Mouse (Mus musculus) hindbrain, embryonic 14.5 days (tissue): ENCODE measurements at regions not wholly inside any gene's neighbourhood (a gene's known extent, or its start where the extent isn't known, plus 50 kb on each side); places are given as distances from the start of the nearest gene placed in this dataset.

ENCODE experiments used
- ATAC-seq: fragments of 200-750 bp; cut with Nextera tagmentation; 2 replicates; pipeline ENCODE4 v1.8.0; 2017; ENCODE audit warnings: moderate number of reproducible peaks, mild to moderate bottlenecking, moderate TSS enrichment, moderate library complexity; ENCODE audit not compliant: low FRiP score
- DNase-seq: peaks from one replicate; pipeline ENCODE4 v3.0.0-alpha.2; 2015; ENCODE audit warnings: low spot score
- H3K27ac ChIP-seq: fragments of 300-500 bp; sonication (generic); 2 replicates; pipeline ENCODE4 v1.5.1; 2014; ENCODE audit warnings: mild to moderate bottlenecking, moderate library complexity
- H3K27me3 ChIP-seq: fragments of 300-500 bp; sonication (generic); 2 replicates; pipeline ENCODE4 v1.6.1; 2014; ENCODE audit warnings: mild to moderate bottlenecking, low read length, mixed read lengths; ENCODE audit not compliant: control insufficient read depth, insufficient read depth
- H3K36me3 ChIP-seq: fragments of 300-500 bp; sonication (generic); replicated peaks from 2 replicates; pipeline ENCODE4 v1.6.1; 2014; ENCODE audit not compliant: control insufficient read depth, insufficient read depth
- H3K4me1 ChIP-seq: fragments of 300-500 bp; sonication (generic); replicated peaks from 2 replicates; pipeline ENCODE4 v1.6.1; 2014; ENCODE audit warnings: antibody characterized with exemption, low read length, mixed read lengths; ENCODE audit not compliant: control insufficient read depth, insufficient read depth
- H3K4me2 ChIP-seq: fragments of 300-500 bp; sonication (generic); replicated peaks from 2 replicates; pipeline ENCODE4 v1.6.1; 2014; ENCODE audit warnings: mild to moderate bottlenecking, moderate library complexity
- H3K4me3 ChIP-seq: fragments of 300-500 bp; sonication (generic); replicated peaks from 2 replicates; pipeline ENCODE4 v1.5.1; 2014; ENCODE audit warnings: mild to moderate bottlenecking, low read length
- H3K9ac ChIP-seq: fragments of 300-500 bp; sonication (generic); 2 replicates; pipeline ENCODE4 v1.6.1; 2014
- H3K9me3 ChIP-seq: fragments of 300-500 bp; sonication (generic); 2 replicates; pipeline ENCODE4 v1.6.1; 2016; ENCODE audit warnings: low read length; ENCODE audit not compliant: control insufficient read depth
- WGBS: fragments of 180-500 bp; shearing (Covaris S2); extraction: QIAGEN DNeasy Blood & Tissue Kit; methylation state at CpG from one replicate; pipeline ENCODE4 v1.1.7; 2014; 5-methylcytosine and 5-hydroxymethylcytosine counted together

GRCm38 (mm10) chr7:35977986-35978385, 175.2 kb upstream of the Zfp507 start:
- no peak for ATAC-seq
- WGBS, result 90% methylated on average over 9 of the region's 9 CpGs

DNA sequence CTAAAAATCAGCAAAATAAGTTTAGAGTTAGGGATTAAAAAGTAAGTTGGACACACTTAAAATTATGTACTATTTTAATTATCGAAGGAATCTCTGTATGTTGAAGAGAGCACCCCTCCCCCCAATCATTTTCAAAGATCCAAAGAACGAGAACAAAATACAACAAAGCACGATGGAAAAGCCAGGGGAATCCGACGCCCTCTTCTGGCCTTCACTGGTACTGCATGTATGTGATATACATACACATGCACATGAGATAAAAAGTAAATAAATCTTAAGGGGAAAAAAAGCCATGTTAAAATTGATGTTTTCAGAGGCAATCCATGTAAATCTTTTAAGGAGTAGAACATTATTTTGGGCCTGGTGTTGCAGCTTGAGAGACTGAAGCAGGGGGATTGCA, 155.9 kb upstream of the Zfp507 start:
- Histone ChIP-seq H3K9ac (no peak overlapping the region), H3K27me3 (no peaks in the 10 kb centered on the region), H3K27ac (no peak overlapping the region), H3K4me1 (no peaks in the 10 kb centered on the region), H3K4me2 (no peak overlapping the region), H3K9me3 (no peaks in the 10 kb centered on the region), H3K4me3 (no peak overlapping the region), H3K36me3 (no peaks in the 10 kb centered on the region)
- ATAC-seq (no peak), DNase-seq (no peak)
- WGBS, result 17% methylated on average over 5 of the region's 5 CpGs

More at GRCm38 (mm10) chr7:35977986-35978385, 175.2 kb upstream of the Zfp507 start:
- H3K36me3 ChIP-seq, result no peaks in the 10 kb centered on the region
- DNase-seq, result no peak
- no peak overlapping the region for H3K4me2 ChIP-seq
- no peaks in the 10 kb centered on the region for H3K27me3 ChIP-seq
- no peaks in the 10 kb centered on the region for H3K4me1 ChIP-seq
- no peak overlapping the region for H3K4me3 ChIP-seq
- H3K9me3 ChIP-seq, result no peaks in the 10 kb centered on the region
- H3K27ac ChIP-seq, result no peak overlapping the region
- no peak overlapping the region for H3K9ac ChIP-seq

DNA sequence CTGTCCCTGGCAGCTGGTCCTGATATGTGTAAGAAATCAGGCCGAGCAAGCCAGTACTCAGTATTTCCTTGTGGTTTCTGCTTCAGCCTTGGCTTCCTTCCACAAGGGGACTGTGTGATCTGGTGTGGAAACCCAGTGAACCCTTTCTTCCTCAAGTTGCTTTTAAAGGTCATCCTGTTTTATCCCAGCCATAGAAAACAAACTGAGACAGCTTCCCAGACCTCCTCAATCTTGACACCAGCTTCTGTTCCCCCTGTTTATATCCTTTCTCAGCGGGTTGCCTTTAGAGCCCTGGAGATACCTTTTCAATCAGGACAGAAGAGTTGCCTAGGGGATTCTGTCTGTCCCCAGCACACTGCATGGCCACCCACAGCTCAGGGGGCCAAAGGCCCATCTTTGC, 155.2 kb upstream of the Zfp507 start:
- 4% methylated on average over 2 of the region's 2 CpGs for WGBS
- Histone ChIP-seq H3K4me1 (no peaks in the 10 kb centered on the region), H3K4me3 (no peak overlapping the region), H3K27ac (no peak overlapping the region), H3K9ac (no peak overlapping the region), H3K9me3 (no peaks in the 10 kb centered on the region), H3K36me3 (no peaks in the 10 kb centered on the region), H3K4me2 (no peak overlapping the region), H3K27me3 (no peaks in the 10 kb centered on the region)
- ATAC-seq, result peak; percentile 55; the same call in 1 of the 2 replicates
- DNase-seq, result no peak

DNA sequence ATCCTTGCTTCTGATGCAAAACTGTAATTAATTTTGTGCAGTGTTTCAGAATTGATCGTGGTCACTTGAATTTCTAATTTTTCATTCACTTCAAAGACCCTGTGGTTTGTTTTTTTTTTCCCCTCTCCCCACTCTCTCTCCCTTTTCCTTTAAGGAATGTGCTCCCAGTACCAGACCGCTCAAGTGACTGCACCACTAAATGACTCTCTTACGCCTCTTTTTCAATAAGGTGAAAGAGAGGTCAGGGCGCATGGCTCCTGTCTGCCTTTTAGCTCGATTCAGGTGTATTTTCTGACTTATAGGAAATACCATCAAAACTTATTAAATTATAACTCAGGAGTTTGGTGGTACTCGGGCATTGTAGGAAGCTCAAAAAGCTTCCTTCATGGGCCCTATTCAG, 146.0 kb upstream of the Zfp507 start:
- peak; percentile 27 for DNase-seq
- H3K4me1 ChIP-seq, result peaks cover 14% of the 10 kb centered on the region
- no peaks in the 10 kb centered on the region for H3K36me3 ChIP-seq
- H3K9me3 ChIP-seq, result no peaks in the 10 kb centered on the region
- ATAC-seq, result no peak
- H3K4me3 ChIP-seq, result no peak overlapping the region
- no peak overlapping the region; the same call in 1 of the 2 replicates for H3K9ac ChIP-seq
- no peak overlapping the region for H3K27ac ChIP-seq
- peak overlapping the region; percentile 46 for H3K4me2 ChIP-seq
- H3K27me3 ChIP-seq, result no peaks in the 10 kb centered on the region
- WGBS, result 12% methylated on average over 6 of the region's 6 CpGs

DNA sequence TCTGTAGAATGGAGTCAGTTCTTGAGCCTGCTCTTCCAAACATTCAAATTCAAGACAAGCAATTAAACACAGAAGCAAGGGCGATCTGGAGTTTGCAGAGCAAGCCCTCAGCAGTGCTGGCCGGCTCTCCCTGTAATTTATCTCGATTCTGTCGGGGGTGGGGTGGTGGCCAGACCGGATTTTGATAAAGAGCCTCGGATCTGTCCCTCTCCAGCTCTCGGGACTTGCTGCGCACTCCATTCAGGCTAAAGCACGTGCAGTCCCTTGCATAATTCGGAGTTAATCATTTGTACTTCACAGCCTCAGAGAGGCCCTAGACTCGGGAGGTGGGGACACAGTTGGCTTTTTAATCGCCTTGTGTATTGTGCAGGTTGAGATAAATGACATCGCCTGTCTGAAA, 145.6 kb upstream of the Zfp507 start:
- Histone ChIP-seq H3K27ac (no peak overlapping the region), H3K9me3 (no peaks in the 10 kb centered on the region), H3K4me3 (no peak overlapping the region), H3K27me3 (no peaks in the 10 kb centered on the region), H3K36me3 (no peaks in the 10 kb centered on the region), H3K4me1 (peaks cover 14% of the 10 kb centered on the region), H3K4me2 (peak overlapping the region; percentile 46), H3K9ac (no peak overlapping the region; the same call in 1 of the 2 replicates)
- 1% methylated on average over 13 of the region's 13 CpGs for WGBS
- DNase-seq (peak; percentile 27), ATAC-seq (0 out of 2 replicates have a peak, but pooled peaks have one; percentile 27)

DNA sequence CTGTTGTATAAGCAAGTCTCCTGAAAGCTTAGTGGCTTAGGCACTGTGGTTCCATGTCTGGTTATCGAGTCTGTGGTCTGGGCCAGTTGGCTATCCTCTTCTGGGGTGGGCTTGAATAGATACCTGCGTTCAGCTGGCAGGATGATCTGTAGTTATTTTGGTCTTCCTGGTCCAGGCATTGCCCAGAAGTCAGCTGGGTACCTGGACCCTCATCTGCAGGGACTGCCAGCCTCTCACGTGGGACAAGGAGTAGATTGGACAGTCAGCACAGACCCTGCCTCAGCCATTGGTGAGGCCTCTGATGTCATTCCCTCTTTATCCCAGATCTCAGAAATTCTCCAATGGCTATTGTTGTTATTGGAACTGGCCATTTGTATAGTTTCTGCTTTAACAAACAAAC, 138.3 kb upstream of the Zfp507 start:
- H3K4me2 ChIP-seq, result no peak overlapping the region
- 91% methylated on average over 3 of the region's 3 CpGs for WGBS
- H3K9ac ChIP-seq, result no peak overlapping the region
- DNase-seq, result no peak
- H3K4me3 ChIP-seq, result no peak overlapping the region
- no peak for ATAC-seq
- H3K27ac ChIP-seq, result no peak overlapping the region
- H3K27me3 ChIP-seq, result no peaks in the 10 kb centered on the region
- no peaks in the 10 kb centered on the region for H3K36me3 ChIP-seq
- no peaks in the 10 kb centered on the region for H3K4me1 ChIP-seq
- H3K9me3 ChIP-seq, result no peaks in the 10 kb centered on the region

DNA sequence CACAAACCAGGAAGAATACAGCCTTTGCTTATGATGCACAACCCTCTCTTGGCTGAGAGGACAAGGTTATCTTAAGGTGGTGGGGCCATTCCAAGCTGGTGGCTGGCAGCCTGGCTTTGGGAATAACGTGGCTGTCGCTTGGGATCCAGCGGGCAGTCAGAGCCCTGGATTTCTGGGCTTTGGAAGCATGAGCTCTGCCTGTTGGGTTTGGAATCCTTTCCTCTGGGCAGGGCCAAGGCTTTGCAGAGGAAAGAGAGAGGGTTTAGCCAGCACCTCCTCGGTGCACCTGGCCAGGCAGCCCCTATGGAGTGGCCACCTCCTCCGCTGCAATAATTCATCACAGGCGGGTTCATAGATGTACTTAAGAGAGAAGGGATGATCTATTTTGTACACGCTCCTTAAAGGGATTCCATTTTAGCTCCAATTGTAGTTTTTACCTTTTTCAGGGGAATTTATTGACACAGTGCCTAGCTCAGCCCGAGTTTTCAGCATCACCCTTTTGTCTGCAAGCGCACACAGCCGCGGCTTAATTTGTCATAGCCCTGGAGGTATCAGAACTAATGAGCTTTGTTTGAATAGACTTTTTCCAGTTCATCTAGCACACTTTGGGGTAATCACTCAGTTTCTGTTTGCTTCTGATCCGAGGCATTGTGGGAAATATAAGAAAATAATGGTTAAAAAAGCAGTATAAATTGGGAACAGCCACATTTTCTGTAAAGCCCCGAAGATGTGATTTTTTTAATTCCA, 135.5 kb upstream of the Zfp507 start:
- H3K4me2 ChIP-seq, result no peak overlapping the region
- H3K9ac ChIP-seq, result no peak overlapping the region
- H3K9me3 ChIP-seq, result no peaks in the 10 kb centered on the region
- DNase-seq (no peak), ATAC-seq (no peak)
- H3K27ac ChIP-seq, result peak overlapping the region; percentile 66
- H3K27me3 ChIP-seq, result no peaks in the 10 kb centered on the region
- H3K36me3 ChIP-seq, result no peaks in the 10 kb centered on the region
- 37% methylated on average over 13 of the region's 13 CpGs for WGBS
- H3K4me1 ChIP-seq, result no peaks in the 10 kb centered on the region
- no peak overlapping the region for H3K4me3 ChIP-seq

DNA sequence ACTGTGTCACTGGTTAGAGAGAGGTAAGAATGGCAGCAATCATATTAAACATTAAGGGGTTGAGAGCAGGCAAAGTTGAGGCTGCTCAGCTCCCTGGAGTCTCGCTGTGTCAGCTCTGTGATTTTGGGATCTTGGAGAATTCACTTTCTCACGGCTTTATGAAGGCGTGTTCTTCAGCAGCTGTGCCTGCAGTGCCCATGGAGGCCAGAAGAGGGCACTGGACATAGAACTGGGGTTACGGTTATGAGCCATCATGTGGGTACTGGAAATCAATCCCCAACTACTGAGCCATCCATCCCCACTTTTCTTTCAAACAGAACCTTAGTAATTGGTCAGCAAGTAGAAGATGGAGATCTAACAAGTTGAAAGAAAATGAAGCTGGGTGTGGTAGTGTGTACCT, 123.9 kb upstream of the Zfp507 start:
- DNase-seq (no peak), ATAC-seq (no peak)
- no peaks in the 10 kb centered on the region for H3K36me3 ChIP-seq
- H3K9ac ChIP-seq, result no peak overlapping the region
- no peak overlapping the region for H3K4me3 ChIP-seq
- H3K27ac ChIP-seq, result no peak overlapping the region
- H3K9me3 ChIP-seq, result 0 out of 2 replicates have a peak, but pooled peaks cover 9% of the 10 kb centered on the region
- H3K4me2 ChIP-seq, result no peak overlapping the region
- WGBS, result 87% methylated on average over 4 of the region's 4 CpGs
- H3K27me3 ChIP-seq, result no peaks in the 10 kb centered on the region
- H3K4me1 ChIP-seq, result 0 out of 2 replicates have a peak, but pooled peaks cover 4% of the 10 kb centered on the region

- Histone ChIP-seq H3K36me3 (no peaks in the 10 kb centered on the region), H3K27me3 (no peaks in the 10 kb centered on the region), H3K9ac (peak overlapping the region; percentile 36; the same call in 1 of the 2 replicates), H3K4me1 (peaks cover 4% of the 10 kb centered on the region; the same call in 1 of the 2 replicates), H3K4me2 (peak overlapping the region; percentile 30), H3K4me3 (no peak overlapping the region), H3K27ac (no peak overlapping the region), H3K9me3 (0 out of 2 replicates have a peak, but pooled peaks cover 9% of the 10 kb centered on the region)
- ATAC-seq (no peak), DNase-seq (no peak)
- WGBS, result 38% methylated on average over 9 of the region's 9 CpGs
Measured at GRCm38 (mm10) chr7:35922582-35922981, 119.8 kb upstream of the Zfp507 start.
